Mouse (Mus musculus) embryonic facial prominence, embryonic 13.5 days (tissue): ENCODE measurements around the gene Mip. TPM values are rescaled to one million over a fixed set of nuclear protein-coding genes. Genes with fewer than 3 reads are reported as not detected.
"Not testable (repeated sequence)": the region's sequence is repeated elsewhere in the genome, so short reads cannot be mapped to it uniquely, and the experiment has no call there.

Experiments used
- ATAC-seq: fragments of 200-750 bp; cut with Nextera tagmentation; 2 replicates; pipeline ENCODE4 v1.8.0; 2017; ENCODE audit warnings: low read depth; ENCODE audit not compliant: insufficient number of reproducible peaks, insufficient read depth, low FRiP score, low TSS enrichment
- H3K27ac ChIP-seq: fragments of 300-500 bp; sonication (generic); 2 replicates; pipeline ENCODE4 v1.5.1; 2015; ENCODE audit warnings: moderate library complexity, mild to moderate bottlenecking, inconsistent platforms
- H3K27me3 ChIP-seq: fragments of 300-500 bp; sonication (generic); 2 replicates; pipeline ENCODE4 v1.6.1; 2015; ENCODE audit warnings: mild to moderate bottlenecking, inconsistent platforms
- H3K36me3 ChIP-seq: fragments of 300-500 bp; sonication (generic); 2 replicates; pipeline ENCODE4 v1.6.1; 2015; ENCODE audit warnings: mild to moderate bottlenecking, inconsistent platforms
- H3K4me1 ChIP-seq: fragments of 300-500 bp; sonication (generic); 2 replicates; pipeline ENCODE4 v1.6.1; 2015; ENCODE audit warnings: inconsistent platforms
- H3K4me2 ChIP-seq: fragments of 300-500 bp; sonication (generic); 2 replicates; pipeline ENCODE4 v1.6.1; 2015; ENCODE audit warnings: moderate library complexity, mild to moderate bottlenecking, inconsistent platforms
- H3K4me3 ChIP-seq: fragments of 300-500 bp; sonication (generic); 2 replicates; pipeline ENCODE4 v1.5.1; 2015; ENCODE audit warnings: mild to moderate bottlenecking, inconsistent platforms
- H3K9ac ChIP-seq: fragments of 300-500 bp; sonication (generic); 2 replicates; pipeline ENCODE4 v1.6.1; 2015; ENCODE audit warnings: mild to moderate bottlenecking, inconsistent platforms
- H3K9me3 ChIP-seq: fragments of 300-500 bp; sonication (generic); 2 replicates; pipeline ENCODE4 v1.6.1; 2016; ENCODE audit warnings: inconsistent platforms
- WGBS: fragments of 180-500 bp; shearing (Covaris S2); methylation state at CpG from one replicate; pipeline ENCODE4 v1.1.7; 2015; ENCODE audit warnings: mixed read lengths; 5-methylcytosine and 5-hydroxymethylcytosine counted together
- polyA plus RNA-seq: library from polyadenylated mRNA; unstranded; fragments of >200 nt; fragmentation: Nextera tagmentation; extraction: Ambion mirVana; gene quantifications from 2 replicates; pipeline ENCODE4 v1.2.1, GENCODE M21; 2015

Gene Mip
- polyA plus RNA-seq, 1 experiment from 2014 or later: 0.14 TPM

DNA sequence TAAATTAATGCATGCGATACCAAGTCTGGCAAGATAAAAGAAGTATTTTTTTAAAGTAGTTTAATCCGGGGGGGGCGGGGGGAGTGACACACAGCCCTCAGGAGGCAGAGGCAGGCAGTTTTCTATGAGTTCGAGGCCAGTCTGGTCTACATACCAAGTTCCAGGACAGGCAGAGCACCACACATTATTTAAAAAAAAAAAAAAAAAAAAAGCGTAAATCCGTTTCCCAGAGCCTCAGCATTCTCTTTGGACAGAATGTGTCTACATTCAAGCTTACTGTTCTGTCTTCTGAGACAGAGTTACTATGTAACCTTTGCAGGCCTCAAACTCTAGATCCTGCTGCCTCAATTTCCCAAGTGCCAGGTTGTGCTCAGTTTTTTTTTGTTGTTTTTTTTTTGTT is 13.5 kb upstream of the Mip start:
- no peak for ATAC-seq
- peak overlapping the region; percentile 91 for H3K4me2 ChIP-seq
- H3K4me3 ChIP-seq: peak overlapping the region; percentile 68
- peaks cover 13% of the 10 kb centered on the region for H3K4me1 ChIP-seq
- no peaks in the 10 kb centered on the region for H3K9me3 ChIP-seq
- peaks cover 6% of the 10 kb centered on the region; the same call in 1 of the 2 replicates for H3K27me3 ChIP-seq
- peaks cover 14% of the 10 kb centered on the region for H3K36me3 ChIP-seq
- H3K27ac ChIP-seq: no peak overlapping the region; the same call in 1 of the 2 replicates
- 36% methylated on average over 6 of the region's 6 CpGs for WGBS
- peak overlapping the region; percentile 78; the same call in 1 of the 2 replicates for H3K9ac ChIP-seq

DNA sequence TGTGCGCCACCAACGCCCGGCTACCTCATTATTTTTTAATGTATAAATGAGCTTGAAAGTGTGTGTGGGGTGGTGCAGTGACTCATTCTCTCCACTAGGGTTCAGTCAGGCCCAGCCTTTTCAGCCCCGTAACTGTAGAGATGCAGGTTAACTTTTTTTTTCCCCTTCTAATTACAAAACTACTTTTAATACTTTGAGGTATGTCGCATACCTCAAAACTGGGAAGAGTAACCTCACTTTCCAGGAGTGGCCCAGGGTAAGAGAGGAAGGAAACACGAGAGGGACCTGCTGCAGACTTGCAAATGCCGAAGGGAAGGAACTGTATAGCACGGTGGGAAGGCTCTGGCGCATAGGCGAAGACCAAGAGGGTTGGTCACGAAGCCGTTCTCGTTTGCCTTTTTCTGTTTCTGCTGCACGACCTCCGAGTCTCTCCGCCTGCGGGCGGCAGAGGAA is 12.7 kb upstream of the Mip start:
- peak; percentile 58 for ATAC-seq
- H3K9me3 ChIP-seq: no peaks in the 10 kb centered on the region
- peak overlapping the region; percentile 53; the same call in 1 of the 2 replicates for H3K9ac ChIP-seq
- WGBS: 2% methylated on average over 18 of the region's 18 CpGs
- H3K36me3 ChIP-seq: peaks cover 9% of the 10 kb centered on the region
- peak overlapping the region; percentile 91 for H3K4me2 ChIP-seq
- peaks cover 13% of the 10 kb centered on the region for H3K4me1 ChIP-seq
- H3K4me3 ChIP-seq: peak overlapping the region; percentile 38
- H3K27ac ChIP-seq: peak overlapping the region; percentile 71
- H3K27me3 ChIP-seq: peaks cover 6% of the 10 kb centered on the region; the same call in 1 of the 2 replicates

GRCm38 (mm10) chr10:128214112-128214511 is 11.5 kb upstream of the Mip start:
- H3K4me2 ChIP-seq, H3K9me3 ChIP-seq, H3K27ac ChIP-seq, H3K4me3 ChIP-seq, H3K9ac ChIP-seq, ATAC-seq, H3K27me3 ChIP-seq, H3K36me3 ChIP-seq: not testable (repeated sequence)
- 91% methylated on average over 4 of the region's 4 CpGs for WGBS
- H3K4me1 ChIP-seq: peaks cover 13% of the 10 kb centered on the region

DNA sequence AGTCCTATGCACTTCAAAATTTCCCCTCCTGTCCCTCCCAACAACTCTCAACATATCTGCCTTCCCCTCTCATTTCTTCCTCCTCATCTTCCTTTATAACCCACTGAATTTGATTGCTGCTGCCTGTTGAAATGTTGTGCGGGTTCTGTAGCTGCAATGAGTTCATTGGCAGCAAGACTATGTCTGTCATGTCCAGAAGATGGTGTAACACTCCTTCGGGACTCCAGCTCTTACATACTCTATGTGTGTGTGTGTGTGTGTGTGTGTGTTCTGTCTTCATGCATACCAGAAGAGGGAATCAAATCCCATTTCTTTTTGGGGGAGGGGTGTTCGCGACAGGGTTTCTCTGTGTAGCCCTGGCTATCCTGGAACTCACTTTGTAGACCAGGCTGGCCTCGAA is 10.7 kb upstream of the Mip start:
- H3K9me3 ChIP-seq: no peaks in the 10 kb centered on the region
- peaks cover 12% of the 10 kb centered on the region for H3K4me1 ChIP-seq
- 81% methylated on average over 5 of the region's 5 CpGs for WGBS
- ATAC-seq: no peak
- H3K4me2 ChIP-seq: no peak overlapping the region
- no peaks in the 10 kb centered on the region for H3K36me3 ChIP-seq
- peaks cover 6% of the 10 kb centered on the region; the same call in 1 of the 2 replicates for H3K27me3 ChIP-seq
- no peak overlapping the region for H3K27ac ChIP-seq
- no peak overlapping the region for H3K9ac ChIP-seq
- H3K4me3 ChIP-seq: no peak overlapping the region

GRCm38 (mm10) chr10:128218387-128219117 is 7.1 kb upstream of the Mip start:
- no peak for ATAC-seq
- no peak overlapping the region for H3K9ac ChIP-seq
- H3K4me2 ChIP-seq: no peak overlapping the region
- H3K4me3 ChIP-seq: no peak overlapping the region
- H3K27me3 ChIP-seq: peaks cover 6% of the 10 kb centered on the region; the same call in 1 of the 2 replicates
- no peaks in the 10 kb centered on the region for H3K4me1 ChIP-seq
- 94% methylated on average over 18 of the region's 18 CpGs for WGBS
- no peak overlapping the region for H3K27ac ChIP-seq
- H3K9me3 ChIP-seq: no peaks in the 10 kb centered on the region
- H3K36me3 ChIP-seq: no peaks in the 10 kb centered on the region

DNA sequence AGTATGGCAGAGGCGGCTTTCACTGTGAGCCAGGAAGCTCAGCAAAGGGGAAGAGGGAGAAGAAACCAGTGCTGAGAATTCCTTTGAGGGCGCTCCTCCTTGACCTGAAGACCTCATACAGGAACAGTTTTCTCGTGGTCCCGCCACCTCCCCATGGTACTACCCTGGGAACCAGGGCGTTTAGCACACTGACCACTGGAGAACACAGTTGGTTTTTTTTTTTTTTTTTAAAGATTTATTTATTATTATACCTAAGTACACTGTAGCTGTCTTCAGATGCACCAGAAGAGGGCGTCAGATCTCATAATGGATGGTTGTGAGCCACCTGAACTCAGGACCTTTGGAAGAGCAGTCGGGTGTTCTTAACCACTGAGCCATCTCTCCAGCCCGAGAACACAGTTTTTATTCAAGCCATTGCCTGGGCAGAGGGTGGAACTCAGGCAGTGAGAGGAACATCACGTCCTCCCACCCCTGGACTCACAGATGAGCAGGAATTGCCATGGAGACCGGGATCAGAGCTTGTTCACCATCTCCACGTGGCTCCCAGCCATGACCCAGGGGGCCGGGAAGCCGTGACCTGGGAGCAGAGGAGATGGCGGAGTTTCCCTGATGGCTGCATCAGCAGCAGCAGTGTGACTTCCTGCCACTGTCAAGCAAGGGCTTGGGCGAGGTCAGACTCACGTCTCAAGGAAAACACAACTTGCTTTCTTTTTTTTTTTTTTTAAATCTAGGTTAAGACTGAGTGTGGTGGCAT is 3.9 kb upstream of the Mip start:
- no peak for ATAC-seq
- H3K4me3 ChIP-seq: no peak overlapping the region
- H3K4me2 ChIP-seq: no peak overlapping the region
- no peaks in the 10 kb centered on the region for H3K27me3 ChIP-seq
- H3K9me3 ChIP-seq: no peaks in the 10 kb centered on the region
- no peak overlapping the region for H3K27ac ChIP-seq
- H3K36me3 ChIP-seq: no peaks in the 10 kb centered on the region
- H3K9ac ChIP-seq: no peak overlapping the region
- 49% methylated on average over 16 of the region's 16 CpGs for WGBS
- peaks cover 20% of the 10 kb centered on the region for H3K4me1 ChIP-seq

DNA sequence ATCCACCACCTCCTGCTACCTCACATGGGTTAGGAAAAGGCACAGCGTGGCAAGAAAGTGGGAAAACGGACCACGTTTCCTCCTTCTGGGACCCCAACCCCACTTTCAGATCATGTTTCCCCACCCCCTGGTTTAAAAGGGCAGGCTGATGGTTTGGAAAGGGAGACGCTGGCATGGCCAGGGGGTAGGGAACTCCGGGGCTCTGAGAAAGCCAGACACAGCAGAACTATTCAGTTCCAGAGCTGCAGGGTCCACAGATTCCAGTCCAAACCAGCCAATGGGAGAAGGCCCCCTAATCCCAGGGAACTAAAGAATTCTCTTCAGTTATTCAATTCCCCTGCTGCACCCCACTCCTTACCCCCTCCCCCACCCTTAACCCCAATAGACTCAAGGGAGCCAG is 574 bp upstream of the Mip start:
- no peaks in the 10 kb centered on the region for H3K36me3 ChIP-seq
- peaks cover 25% of the 10 kb centered on the region for H3K4me1 ChIP-seq
- no peaks in the 10 kb centered on the region for H3K9me3 ChIP-seq
- peak overlapping the region; percentile 74 for H3K27ac ChIP-seq
- H3K9ac ChIP-seq: 0 out of 2 replicates have a peak overlapping the region, but pooled peaks have one; percentile 32
- no peaks in the 10 kb centered on the region for H3K27me3 ChIP-seq
- H3K4me3 ChIP-seq: no peak overlapping the region
- H3K4me2 ChIP-seq: no peak overlapping the region
- 10% methylated on average over 5 of the region's 5 CpGs for WGBS
- ATAC-seq: no peak; the same call in 1 of the 2 replicates

- no peak overlapping the region for H3K4me3 ChIP-seq
- no peak overlapping the region for H3K4me2 ChIP-seq
- peaks cover 33% of the 10 kb centered on the region for H3K4me1 ChIP-seq
- WGBS: 76% methylated on average over 9 of the region's 9 CpGs
- no peak overlapping the region; the same call in 1 of the 2 replicates for H3K9ac ChIP-seq
- no peak for ATAC-seq
- H3K27ac ChIP-seq: no peak overlapping the region
- H3K9me3 ChIP-seq: no peaks in the 10 kb centered on the region
- H3K27me3 ChIP-seq: no peaks in the 10 kb centered on the region
- no peaks in the 10 kb centered on the region for H3K36me3 ChIP-seq
Observed at GRCm38 (mm10) chr10:128227592-128227991, 2.0 kb downstream of the Mip start.

- no peak overlapping the region for H3K4me3 ChIP-seq
- H3K27ac ChIP-seq: no peak overlapping the region
- H3K36me3 ChIP-seq: no peaks in the 10 kb centered on the region
- peaks cover 36% of the 10 kb centered on the region for H3K4me1 ChIP-seq
- WGBS: 91% methylated on average over 8 of the region's 8 CpGs
- no peak for ATAC-seq
- no peak overlapping the region for H3K9ac ChIP-seq
- no peaks in the 10 kb centered on the region for H3K27me3 ChIP-seq
- H3K9me3 ChIP-seq: no peaks in the 10 kb centered on the region
- H3K4me2 ChIP-seq: no peak overlapping the region
Observed at GRCm38 (mm10) chr10:128228009-128228408, 2.4 kb downstream of the Mip start.

GRCm38 (mm10) chr10:128230582-128230981 is 4.9 kb downstream of the Mip start:
- H3K4me1 ChIP-seq: peaks cover 30% of the 10 kb centered on the region
- H3K36me3 ChIP-seq: no peaks in the 10 kb centered on the region; the same call in 1 of the 2 replicates
- H3K27me3 ChIP-seq: no peaks in the 10 kb centered on the region
- no peak for ATAC-seq
- peak overlapping the region; percentile 89; the same call in 1 of the 2 replicates for H3K9ac ChIP-seq
- no peaks in the 10 kb centered on the region for H3K9me3 ChIP-seq
- no peak overlapping the region for H3K4me2 ChIP-seq
- no peak overlapping the region for H3K4me3 ChIP-seq
- H3K27ac ChIP-seq: no peak overlapping the region
- 77% methylated on average over 12 of the region's 12 CpGs for WGBS

- Histone ChIP-seq H3K9me3 (no peaks in the 10 kb centered on the region), H3K9ac (peak overlapping the region; percentile 89), H3K36me3 (no peaks in the 10 kb centered on the region; the same call in 1 of the 2 replicates), H3K27ac (peak overlapping the region; percentile 95), H3K4me3 (peak overlapping the region; percentile 74), H3K4me2 (peak overlapping the region; percentile 67), H3K27me3 (no peaks in the 10 kb centered on the region), H3K4me1 (peaks cover 31% of the 10 kb centered on the region)
- 11% methylated on average over 5 of the region's 5 CpGs for WGBS
- ATAC-seq: no peak
Observed at GRCm38 (mm10) chr10:128231146-128231545, 5.5 kb downstream of the Mip start.
